Mouse (Mus musculus) cerebellum, postnatal 36 days (tissue): ENCODE results near the gene Nr4a2.
A peak's percentile ranks its signal among the peaks of the same experiment; 100 is the strongest.

Experiments used
- DNase-seq, 2 experiments: peaks; one replicate each; pipeline ENCODE4 v3.0.0; 2021 to 2022; ENCODE audit warnings: mixed read lengths in 2 of 2

Gene Nr4a2

GRCm38 (mm10) chr2:57123991-57124840 lies at the start of gene Nr4a2:
TSS of gene Nr4a2 (minus strand) at chr2:57124003.
- peak; percentile 86 to 91 for DNase-seq

- DNase-seq: no peak
Observed at GRCm38 (mm10) chr2:57165416-57165815, 41.6 kb upstream of the Nr4a2 start.

- DNase-seq: no peak
Observed at GRCm38 (mm10) chr2:57156814-57157213, 33.0 kb upstream of the Nr4a2 start.

GRCm38 (mm10) chr2:57149796-57150195 lies 26.0 kb upstream of the Nr4a2 start:
- peak; percentile 7 to 8 for DNase-seq

- DNase-seq: peak in 1 of 2 experiments; percentile 5
Observed at GRCm38 (mm10) chr2:57148231-57148630, 24.4 kb upstream of the Nr4a2 start.

GRCm38 (mm10) chr2:57145646-57146421 lies 22.0 kb upstream of the Nr4a2 start:
- DNase-seq: no peak

GRCm38 (mm10) chr2:57138594-57138993 lies 14.8 kb upstream of the Nr4a2 start:
- DNase-seq: no peak

- DNase-seq: no peak
Observed at GRCm38 (mm10) chr2:57127461-57127860, 3.7 kb upstream of the Nr4a2 start.

- DNase-seq: no peak
Observed at GRCm38 (mm10) chr2:57125891-57126290, 2.1 kb upstream of the Nr4a2 start.

GRCm38 (mm10) chr2:57122986-57123980 lies 520 bp downstream of the Nr4a2 start:
- DNase-seq: peak in 1 of 2 experiments; percentile 60

GRCm38 (mm10) chr2:57121110-57121509 lies 2.7 kb downstream of the Nr4a2 start:
- no peak for DNase-seq

- DNase-seq: peak; percentile 72 to 76
Observed at GRCm38 (mm10) chr2:57117201-57117951, 6.4 kb downstream of the Nr4a2 start.

- peak; percentile 82 to 83 for DNase-seq
Observed at GRCm38 (mm10) chr2:57116366-57117200, 7.2 kb downstream of the Nr4a2 start.

GRCm38 (mm10) chr2:57115864-57116365 lies 7.9 kb downstream of the Nr4a2 start:
- peak; percentile 62 to 69 for DNase-seq

GRCm38 (mm10) chr2:57115181-57115863 lies 8.5 kb downstream of the Nr4a2 start:
- peak in 1 of 2 experiments; percentile 44 for DNase-seq

- DNase-seq: peak; percentile 84 to 86
Observed at GRCm38 (mm10) chr2:57114211-57115151, 9.3 kb downstream of the Nr4a2 start.

GRCm38 (mm10) chr2:57113431-57113830 lies 10.4 kb downstream of the Nr4a2 start:
- no peak for DNase-seq

- DNase-seq: no peak
Observed at GRCm38 (mm10) chr2:57112949-57113348, 10.9 kb downstream of the Nr4a2 start.
